Mouse (Mus musculus) spleen, adult 18-20 months (tissue): ENCODE measurements around the gene Prc1.

Experiments
- DNase-seq, 2 experiments: peaks; one replicate each; pipeline ENCODE4 v3.0.0; 2022; ENCODE audit warnings: mixed read lengths in 2 of 2

Prc1 gene

DNA sequence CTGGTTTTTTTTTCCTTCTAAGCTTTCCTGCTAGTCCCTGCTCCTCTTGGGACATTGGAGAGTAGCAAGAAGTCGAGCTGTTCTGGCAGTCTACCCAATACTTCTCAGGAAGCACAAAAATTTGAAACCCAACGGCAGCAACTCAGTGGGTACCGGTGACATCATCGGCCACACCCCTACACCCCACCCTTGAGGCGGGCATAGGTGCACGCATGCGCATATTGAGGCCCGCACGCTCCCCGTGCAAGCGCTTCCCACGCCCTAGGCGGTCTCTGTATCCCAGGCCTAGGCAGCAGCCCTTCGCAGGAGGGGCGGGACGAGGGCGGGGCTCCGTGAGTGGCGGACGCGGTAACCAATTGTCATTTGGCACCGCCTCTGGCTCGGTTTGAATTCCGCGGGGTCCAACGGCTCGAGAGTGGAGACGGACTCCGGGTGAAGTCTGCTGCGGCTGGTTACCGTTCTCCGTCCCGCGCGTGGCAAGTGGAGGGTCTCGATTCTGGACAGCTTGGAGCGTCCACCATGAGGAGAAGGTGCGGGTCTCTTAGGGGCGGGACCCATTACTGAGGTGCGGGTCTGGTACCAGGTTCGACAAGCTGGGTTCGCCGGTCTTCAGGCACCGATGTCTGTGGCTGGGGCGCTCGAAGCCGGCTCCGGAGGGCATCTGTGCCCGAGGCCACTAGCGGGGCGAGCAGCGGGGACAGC lies at the start of gene Prc1:
Gene Prc1, plus strand, starts transcription at position 389 of the 702 bp plus-strand sequence.
- DNase-seq = peak; percentile 96 to 98

DNA sequence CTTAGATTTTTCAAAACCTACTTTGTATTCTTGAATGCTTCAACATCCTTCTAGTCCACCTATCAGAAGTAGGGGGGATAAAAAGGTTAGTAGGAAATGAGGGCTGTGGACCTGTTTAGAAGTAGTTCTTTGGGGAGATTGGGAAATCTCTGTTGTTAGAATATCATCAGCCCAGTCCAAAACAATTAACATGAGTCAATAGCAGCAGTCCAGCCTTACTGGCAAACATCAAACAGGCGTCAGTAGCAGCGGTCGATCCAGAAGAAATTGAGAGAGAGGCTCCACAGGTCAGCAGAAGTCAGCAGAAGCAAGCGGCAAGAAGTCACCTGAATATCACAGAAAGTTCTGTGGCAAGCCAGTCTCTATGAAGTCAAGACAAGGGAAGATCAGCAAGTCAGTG lies 49.4 kb upstream of the Prc1 start:
- DNase-seq = no peak

DNA sequence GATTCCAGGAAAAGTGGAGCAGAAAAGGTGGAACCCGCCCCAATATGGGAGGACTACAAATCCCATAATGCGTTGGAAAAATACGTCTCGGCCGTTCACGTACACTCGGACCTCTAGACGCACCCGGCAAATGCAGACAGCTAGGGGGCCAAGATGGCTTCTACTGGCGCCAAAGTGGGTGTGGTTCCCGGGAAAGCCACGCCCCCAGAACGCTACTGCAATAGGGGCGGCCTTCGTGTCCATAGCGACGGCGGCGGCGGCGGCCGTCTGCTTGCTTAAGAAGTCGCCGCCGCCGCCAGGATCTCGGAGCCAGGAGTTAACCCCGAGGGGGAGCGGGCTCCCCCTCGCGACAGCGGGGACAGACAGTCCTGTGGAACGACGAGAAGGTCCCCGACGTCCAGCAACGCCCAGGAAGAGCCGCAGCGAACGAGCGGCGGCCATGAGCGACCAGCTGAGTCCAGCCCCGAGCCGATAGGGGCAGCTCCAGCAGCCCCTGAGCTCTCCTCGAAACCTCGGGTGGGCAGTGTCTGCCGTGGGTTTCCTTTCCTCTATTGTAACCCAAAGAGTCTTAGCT lies 48.0 kb upstream of the Prc1 start, which contains the start of gene Ttll13:
Gene Ttll13, plus strand, starts transcription at position 229 of the 574 bp plus-strand sequence.
- peak; percentile 94 to 96 for DNase-seq

DNA sequence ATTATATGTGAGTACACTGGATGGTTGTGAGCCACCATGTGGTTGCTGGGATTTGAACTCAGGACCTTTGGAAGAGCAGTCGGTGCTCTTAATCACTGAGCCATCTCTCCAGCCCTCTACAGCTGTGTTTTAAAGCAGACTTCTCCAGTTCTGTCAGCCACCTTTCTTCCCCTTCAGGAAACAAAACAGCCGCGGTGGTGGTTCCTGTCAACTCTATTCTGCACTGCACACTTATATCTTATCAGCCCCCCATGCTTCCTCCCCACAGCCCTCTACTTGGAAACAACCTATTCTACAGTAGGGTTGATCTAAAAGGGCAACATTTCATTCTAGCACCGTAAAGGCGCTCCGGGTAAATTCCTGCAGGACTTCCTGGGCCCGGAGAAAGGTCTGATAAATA lies 47.4 kb upstream of the Prc1 start:
- no peak for DNase-seq

DNA sequence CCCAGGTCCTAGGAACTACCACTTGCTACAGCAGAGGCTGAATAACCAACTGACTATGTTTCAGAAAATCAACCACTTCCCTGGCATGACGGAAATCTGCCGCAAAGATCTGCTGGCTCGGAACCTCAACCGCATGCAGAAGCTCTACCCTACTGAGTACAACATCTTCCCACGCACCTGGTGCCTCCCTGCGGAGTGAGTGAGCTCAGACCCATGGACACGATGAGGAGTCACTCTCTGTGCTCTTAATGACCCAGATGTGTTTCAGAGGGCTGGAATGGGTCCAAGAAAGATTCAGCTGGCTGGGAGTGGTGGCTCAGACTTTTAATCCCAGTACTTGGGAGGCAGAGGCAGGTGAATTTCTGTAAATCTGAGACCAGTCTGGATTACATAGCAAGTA lies 41.8 kb upstream of the Prc1 start:
- DNase-seq = no peak

DNA sequence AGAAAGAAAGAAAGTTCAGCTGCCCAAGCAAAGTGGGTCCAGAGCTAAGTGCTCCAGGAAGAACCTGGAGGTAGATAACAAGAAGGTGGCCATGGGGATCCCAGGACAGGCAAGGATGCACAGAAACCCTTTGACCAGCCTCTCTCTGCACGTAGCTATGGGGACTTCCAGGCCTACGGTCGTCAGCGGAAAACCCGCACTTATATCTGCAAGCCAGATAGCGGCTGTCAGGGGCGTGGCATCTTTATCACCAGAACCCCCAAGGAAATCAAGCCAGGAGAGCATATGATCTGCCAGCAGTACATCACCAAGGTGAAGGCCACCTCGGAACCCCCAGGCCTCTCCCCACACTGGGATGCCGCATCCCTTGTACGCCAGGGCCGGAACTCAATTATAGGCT lies 41.4 kb upstream of the Prc1 start:
- no peak for DNase-seq

DNA sequence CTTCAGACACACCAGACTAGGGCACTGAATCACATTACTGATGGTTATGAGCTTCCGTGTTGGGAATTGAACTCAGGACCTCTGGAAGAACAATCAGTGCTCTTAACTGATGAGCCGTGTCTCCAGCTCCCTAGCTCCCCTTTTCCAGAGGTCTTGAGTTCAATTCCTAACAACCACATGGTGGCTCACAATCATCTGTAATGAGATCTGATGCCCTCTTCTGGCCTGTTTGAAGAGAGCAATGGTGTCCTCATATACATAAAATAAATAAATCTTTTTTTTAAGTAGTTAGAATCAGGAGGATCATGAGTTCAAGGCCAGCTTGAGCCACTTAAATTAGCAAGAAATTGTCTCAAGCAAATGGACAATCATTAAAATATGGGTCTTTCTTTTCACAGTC lies 38.3 kb upstream of the Prc1 start:
- DNase-seq = no peak

DNA sequence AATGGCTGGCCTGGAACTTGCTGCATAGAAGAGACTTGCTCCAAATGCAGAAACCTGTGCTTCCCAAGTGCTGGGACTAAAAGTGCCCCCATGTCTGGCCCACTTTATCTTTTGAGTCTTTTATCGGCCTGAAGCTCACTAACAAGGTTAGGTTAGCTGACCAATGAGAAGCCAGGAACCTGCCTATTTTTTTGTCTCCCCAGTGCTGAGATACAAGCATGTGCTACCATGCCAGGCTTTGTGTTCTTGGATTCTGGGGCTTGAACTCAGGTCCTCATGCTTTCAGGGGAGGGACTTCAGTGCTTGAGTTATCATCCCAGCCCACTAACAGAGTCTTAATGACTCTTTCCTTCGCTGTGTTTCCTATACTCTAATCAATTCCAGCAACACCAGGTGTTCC lies 36.5 kb upstream of the Prc1 start:
- DNase-seq = no peak

DNA sequence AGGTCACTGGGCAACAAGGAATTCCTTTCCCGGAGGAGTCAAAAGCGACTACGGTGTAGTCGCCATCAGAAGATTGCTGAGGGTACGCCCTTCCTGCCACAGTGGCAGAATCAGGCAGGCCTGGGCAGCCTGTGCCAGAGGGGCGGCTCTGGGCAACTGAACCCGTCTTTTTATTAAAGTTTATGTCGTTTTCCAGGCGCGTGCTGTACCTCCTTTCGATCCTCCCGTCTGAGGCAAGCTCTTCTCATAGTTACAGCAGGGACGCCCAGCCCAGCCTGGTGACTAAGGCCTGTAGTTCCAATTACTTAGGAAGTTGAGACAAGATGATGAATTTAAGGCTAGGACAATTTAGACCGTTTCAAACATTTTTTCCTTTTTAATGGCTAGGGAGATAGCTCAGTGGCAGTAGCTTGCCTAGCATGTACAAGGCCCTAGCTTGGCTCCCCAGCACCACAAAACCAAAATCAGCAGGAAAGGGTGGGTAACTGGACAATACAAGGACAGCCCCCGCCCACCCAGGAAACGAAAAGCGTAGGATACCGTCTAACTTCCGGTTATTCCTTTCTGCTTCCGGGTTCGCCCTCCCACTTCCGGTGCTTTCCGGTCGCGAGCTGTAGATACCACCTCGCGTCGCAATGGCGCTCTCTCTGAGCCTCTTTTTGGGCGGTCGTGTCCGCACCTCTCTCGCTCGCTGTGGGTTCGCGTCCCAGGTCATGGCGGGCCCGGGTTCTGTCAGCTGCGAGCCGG lies 33.5 kb upstream of the Prc1 start, which contains the start of gene Ngrn:
Gene Ngrn, plus strand, starts transcription at position 591 of the 747 bp plus-strand sequence.
- peak; percentile 65 to 77 for DNase-seq

DNA sequence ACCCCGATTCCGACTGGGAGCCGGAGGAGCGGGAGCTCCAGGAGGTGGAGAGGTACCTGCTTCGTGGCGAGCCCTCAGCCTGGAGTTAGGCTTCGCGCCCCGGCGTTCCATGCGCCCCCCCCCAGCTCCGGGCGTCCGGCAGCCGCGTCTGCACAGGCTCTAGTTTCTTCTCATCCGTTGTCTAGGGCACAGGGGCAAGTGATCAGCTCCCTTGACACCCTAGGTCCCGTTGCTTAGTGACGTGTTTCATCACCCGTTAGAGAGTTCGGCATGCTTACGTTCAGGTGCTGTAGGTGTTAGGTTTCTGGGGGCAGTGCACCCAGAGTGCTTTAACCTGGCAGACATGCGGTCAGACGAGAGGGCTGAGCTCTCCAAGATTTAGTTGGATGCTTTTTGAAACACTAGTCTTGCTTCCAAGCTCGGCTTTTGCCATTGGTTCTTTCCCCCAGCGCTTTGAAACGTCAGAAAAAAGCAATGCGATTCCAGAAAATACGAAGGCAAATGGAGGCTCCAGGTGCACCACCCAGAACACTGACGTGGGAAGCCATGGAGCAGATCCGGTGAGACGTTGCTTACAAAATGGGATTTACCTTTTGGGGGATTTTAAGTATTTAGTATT lies 32.8 kb upstream of the Prc1 start:
- DNase-seq = no peak

DNA sequence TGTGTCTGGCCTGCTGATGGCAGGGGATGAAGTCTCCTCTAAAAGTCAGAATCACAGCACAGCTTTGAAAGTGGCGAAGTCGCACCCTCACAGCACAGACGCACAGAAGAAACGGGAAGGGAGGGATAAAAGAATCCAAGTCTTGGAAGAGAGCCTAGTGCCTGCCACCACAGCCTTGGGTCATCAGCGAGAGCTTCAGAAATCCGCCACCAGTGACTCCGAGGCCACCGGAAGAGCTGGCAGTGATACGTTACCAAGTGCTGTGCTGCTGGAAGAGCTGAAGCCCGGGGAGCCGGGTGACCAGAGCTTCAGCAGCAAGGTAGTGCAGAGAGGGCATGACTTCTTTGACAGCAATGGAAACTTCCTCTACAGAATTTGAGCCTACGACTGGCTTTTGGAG lies 29.6 kb upstream of the Prc1 start:
- DNase-seq = no peak

DNA sequence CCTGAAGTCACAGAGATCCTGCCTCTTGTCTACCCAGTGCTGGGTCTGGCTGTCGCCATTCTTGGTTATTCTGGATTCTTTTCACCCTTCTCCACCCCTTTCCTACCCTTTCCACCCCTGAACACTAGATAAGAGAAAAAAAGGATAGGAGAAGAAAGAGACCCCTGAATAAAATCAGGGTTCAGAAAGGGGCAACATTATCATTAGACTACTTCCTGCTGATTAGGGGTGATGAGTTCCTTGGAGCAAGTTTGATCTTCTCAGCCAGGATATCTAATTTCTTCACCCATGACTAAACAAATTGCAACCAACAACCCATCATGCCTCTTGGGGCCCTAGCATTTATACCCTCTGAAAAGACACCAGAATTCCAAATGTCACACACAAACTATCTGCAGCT lies 26.5 kb upstream of the Prc1 start:
- no peak for DNase-seq

DNA sequence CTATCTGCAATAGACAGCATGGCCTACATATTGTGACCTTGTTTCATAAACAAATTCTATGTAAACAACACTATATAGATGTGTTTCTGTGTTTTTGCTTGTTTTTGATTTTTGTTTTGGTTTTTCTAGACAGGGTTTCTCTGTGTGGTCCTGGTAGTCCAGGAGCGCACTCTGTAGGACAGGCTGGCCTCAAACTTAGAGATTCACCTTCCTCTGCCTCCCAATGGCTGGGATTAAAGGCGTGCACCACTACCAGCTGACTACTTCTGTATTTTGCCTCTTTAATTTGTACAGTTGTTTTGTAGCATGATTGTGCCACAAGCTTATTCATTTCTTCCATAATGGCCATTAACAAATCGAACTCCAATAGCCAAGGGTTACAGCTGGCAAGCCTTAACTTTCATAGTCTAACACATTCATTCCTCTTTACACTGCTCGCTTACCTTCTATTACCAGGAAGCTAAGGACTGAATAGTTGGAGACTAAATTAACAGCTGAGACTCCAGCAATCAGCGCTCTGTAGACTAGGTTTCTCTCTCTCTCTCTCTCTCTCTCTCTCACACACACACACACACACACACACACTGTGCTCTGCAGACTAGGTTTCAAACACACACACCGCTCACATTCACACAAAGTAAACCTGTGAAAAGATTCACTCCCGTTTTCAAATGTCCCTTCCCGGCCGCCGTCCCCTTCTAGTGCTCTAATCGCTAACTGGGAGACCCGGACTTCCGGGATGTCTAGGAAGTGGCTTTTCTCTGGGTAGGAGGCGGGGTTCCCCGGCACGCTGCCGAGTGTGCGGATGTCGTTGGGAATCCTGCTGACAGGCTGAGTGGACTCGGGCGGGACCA lies 25.1 kb upstream of the Prc1 start, which contains the start of gene Vps33b:
Gene Vps33b, plus strand, starts transcription at position 753 of the 854 bp plus-strand sequence.
- peak; percentile 86 to 95 for DNase-seq

DNA sequence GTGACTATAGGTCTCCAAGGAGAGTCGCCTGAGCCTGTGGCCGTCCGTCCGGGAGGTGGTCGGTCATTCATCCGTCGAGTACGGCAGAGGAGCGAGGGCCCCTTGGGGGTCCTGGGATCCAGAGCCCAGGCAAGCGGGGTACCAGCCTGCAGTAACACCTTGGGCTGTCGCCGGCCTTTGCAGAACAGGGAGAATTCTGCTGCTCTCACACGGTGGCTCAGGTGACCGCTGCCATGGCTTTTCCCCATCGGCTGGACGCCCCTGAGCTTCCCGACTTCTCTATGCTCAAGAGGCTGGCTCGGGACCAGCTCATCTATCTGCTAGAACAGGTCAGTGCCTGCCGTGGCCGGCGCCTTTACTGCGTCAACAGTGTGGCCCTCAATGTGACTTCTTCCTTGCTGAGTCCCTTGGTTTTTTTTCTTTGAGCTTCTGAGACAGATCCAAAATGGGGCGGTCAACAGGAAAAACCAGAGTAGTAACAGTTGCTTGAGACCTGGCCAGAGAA lies 24.4 kb upstream of the Prc1 start:
- no peak for DNase-seq

DNA sequence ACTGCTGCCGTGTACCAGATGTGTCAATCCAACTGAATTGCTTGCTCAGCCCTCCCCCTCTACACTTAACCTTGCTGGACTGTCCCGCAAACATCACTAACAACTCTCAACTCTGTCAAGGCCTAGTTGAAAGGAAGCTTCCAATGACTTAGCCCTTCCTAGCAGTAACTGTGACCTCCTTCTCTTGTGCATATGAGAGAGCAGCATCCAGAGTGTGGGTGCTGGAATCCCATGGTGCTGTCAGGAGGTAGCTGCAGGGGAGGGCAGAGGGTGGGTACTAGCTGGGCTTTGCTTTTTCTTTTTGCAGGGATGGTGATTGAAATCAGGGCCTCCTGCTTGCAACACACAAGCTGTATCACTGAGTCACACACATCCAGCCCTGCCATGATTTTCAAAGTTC lies 20.8 kb upstream of the Prc1 start:
- no peak for DNase-seq

DNA sequence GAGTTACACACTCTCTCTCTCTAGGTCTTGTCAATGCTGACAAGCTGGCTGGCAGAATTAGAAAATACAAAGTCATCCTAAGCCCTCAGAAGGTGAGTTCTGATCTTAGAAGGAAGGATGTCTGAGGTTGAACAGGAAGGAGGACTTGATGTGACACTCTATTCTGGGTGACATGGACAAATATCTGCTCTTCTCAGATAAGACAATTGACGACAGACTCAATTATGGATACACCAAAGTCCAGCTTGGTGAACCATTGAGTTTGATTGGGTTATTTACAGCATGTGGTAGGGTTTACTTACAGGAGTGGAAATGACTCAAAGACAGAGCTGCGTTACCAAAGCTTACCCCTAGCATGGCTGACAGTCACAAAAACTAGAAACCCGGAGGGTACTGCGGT lies 17.9 kb upstream of the Prc1 start:
- DNase-seq = no peak

DNA sequence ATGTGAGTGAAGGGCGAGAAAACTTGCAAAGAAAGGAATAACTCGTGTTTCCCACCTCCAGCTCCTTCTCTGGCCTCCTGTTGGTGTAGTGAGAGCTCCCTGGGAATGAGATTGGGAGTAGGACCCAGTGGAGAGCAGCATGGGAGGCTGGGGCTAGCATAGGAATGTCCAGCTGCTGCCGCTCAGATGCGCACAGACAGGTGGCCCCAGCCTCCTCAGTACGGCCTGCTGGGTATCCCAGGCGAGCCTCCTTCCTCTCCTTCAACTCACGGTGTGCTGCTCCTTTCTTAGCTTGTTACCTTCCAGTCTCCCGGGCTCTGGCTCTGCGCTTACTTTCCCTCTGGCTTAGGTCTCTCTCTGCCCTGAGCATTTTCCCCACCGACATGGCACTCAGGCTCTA lies 14.2 kb upstream of the Prc1 start:
- DNase-seq = no peak

DNA sequence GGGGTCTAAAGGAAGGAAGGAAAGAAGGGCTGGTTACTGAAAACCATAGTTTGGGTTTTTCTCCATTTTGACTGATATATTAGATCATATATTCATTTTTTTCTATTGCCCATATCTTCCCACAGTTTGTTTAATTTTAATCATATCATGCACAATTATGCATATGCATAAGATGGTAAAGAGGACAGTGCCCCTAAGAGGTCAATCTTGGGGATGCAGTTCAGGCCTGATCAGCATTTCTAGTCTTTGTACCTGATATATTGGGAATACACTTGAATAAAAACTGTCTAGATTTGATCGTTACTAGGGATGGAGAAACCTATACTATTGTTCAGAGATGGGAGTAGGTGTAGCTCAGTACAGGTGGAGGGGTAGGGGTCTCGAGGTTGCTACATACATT lies 13.3 kb upstream of the Prc1 start:
- DNase-seq = no peak

DNA sequence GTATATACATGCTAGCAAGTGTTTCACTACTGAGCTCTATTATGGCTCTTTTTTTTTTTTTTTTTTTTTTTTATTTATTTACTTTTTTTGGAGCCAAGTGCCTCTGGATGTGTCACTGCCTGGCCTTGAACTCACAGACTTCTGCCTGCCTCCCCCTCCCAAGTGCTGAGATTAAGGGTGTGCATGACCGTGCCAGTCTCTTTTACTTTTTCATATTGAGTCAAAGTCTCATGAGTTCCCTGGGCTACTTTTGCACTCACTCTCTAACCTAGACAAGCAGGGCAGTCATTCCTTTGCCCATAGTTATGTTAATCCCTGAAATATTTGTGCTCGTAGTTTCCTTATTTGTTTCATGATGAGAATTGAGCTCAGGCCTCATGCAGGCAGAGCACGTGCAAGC lies 12.6 kb upstream of the Prc1 start:
- no peak for DNase-seq

DNA sequence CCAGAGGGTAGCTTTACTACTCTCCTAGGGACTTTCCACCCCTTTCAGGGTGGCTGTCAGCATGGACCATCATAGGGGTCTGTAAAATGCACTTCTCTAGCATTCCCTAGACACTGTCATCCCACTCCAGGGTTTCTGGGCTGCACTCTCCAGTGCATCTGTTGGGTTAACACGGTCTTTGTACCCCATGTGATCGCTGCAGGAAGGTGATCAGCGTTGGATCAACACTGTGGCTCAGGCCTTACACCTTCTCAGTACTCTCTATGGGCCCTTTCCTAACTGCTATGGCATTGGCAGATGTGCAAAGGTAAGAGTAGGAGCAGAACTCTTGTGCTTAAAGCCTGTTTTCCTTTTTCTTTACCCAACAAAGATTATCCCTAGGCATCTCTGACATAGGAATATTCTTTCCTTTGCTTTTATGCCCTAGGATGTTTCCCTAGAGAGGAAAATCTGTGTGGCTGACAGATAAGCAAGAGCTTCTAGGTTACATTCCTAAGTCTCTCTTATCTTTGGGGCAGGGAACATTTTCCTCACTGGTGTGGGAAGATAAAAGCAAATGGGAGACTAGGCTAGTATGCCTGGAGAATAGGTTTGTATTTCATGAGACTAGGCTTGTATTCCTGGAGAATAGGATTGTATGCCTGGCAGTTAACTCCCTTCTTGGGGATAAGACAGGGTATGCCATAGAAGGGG lies 10.9 kb upstream of the Prc1 start:
- no peak for DNase-seq

DNA sequence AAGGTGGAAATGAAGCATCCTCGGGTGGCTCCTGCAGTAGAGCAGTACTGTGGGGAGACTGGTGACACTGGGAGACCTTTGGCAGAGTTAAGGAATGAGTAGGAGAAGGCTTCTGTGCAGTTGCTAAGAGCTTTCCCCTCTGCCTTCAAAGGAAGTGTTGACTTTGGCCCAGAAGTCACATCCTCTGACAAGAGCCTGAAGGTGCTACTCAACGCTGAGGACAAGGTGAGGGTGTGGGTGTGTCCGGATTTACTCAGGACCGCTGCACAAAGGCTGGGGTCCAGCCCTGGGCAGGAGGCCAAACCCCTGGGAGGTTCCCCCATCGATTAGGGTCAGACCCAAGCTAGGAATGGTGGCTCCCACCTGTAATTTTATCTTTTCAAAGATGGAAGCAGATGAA lies 9.9 kb upstream of the Prc1 start:
- no peak for DNase-seq

DNA sequence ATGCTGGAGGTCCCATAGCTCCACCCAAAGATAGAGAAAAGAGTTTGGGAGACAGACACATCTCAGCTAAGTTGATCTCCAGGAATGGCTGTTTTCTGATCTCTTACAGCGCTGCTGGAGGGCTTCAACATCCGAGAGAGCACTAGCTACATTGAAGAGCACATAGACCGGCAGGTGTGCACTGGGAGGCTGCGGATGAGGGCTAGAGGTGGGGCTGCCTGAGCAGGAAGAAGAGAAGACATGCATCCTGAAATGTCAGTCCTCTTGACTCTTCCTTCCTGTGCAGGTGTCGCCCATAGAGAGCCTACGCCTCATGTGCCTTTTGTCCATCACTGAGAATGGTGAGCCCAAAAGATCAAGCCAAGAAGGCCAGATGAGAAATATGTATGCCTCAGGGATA lies 8.5 kb upstream of the Prc1 start:
- DNase-seq = no peak
